Mouse (Mus musculus) small intestine, adult 2 months (tissue): ENCODE data around the gene Olfr310. TPM values are rescaled to one million over a fixed set of nuclear protein-coding genes. Genes with fewer than 3 reads are reported as not detected.

ENCODE experiments used
- H3K27ac ChIP-seq: fragments of 200-500 bp; 2 replicates; pipeline ENCODE4 v1.5.1; 2012; ENCODE audit warnings: low read depth, low read length, control low read depth, inconsistent platforms; ENCODE audit not compliant: insufficient read depth
- H3K27me3 ChIP-seq: fragments of 200-500 bp; 2 replicates; pipeline ENCODE4 v1.6.1; 2012; ENCODE audit warnings: mild to moderate bottlenecking, moderate library complexity, low read length, inconsistent platforms; ENCODE audit not compliant: control insufficient read depth, insufficient read depth
- H3K36me3 ChIP-seq: fragments of 200-500 bp; 2 replicates; pipeline ENCODE4 v1.6.1; 2012; ENCODE audit warnings: mild to moderate bottlenecking, low read length, control low read depth, inconsistent platforms; ENCODE audit not compliant: control insufficient read depth, insufficient read depth
- H3K4me1 ChIP-seq: fragments of 200-500 bp; 2 replicates; pipeline ENCODE4 v1.6.1; 2012; ENCODE audit warnings: low read length, inconsistent platforms, mixed read lengths; ENCODE audit not compliant: control insufficient read depth, insufficient read depth, insufficient read length
- H3K4me3 ChIP-seq: fragments of 200-500 bp; 2 replicates; pipeline ENCODE4 v1.5.1; 2012; ENCODE audit warnings: low read depth, mild to moderate bottlenecking, control low read depth, inconsistent platforms, low read length, moderate library complexity
- CTCF ChIP-seq: fragments of 200-500 bp; IDR thresholded peaks from 2 replicates; pipeline ENCODE4 v1.5.1; 2012; ENCODE audit warnings: low read depth, mild to moderate bottlenecking, control low read depth, inconsistent platforms, low read length, moderate library complexity, mixed read lengths; ENCODE audit not compliant: insufficient replicate concordance, insufficient read length; ENCODE audit errors: extremely low read depth
- POLR2A ChIP-seq: fragments of 200-500 bp; IDR thresholded peaks from 2 replicates; pipeline ENCODE4 v1.6.1; 2012; ENCODE audit warnings: low read depth, mild to moderate bottlenecking, control low read depth, inconsistent platforms, low read length, moderate library complexity
- WGBS: fragments of 180-500 bp; shearing (Covaris S2); methylation state at CpG from one replicate; pipeline ENCODE4 v1.1.7; 2018; 5-methylcytosine and 5-hydroxymethylcytosine counted together
- polyA plus RNA-seq: library from polyadenylated mRNA; depleted of rRNA; stranded (reverse); fragments of >200 nt; gene quantifications from 2 replicates; pipeline ENCODE4 v1.2.3, GENCODE M21; 2012; rRNA removed

Olfr310 gene
- not detected in 2 replicates for polyA plus RNA-seq

DNA sequence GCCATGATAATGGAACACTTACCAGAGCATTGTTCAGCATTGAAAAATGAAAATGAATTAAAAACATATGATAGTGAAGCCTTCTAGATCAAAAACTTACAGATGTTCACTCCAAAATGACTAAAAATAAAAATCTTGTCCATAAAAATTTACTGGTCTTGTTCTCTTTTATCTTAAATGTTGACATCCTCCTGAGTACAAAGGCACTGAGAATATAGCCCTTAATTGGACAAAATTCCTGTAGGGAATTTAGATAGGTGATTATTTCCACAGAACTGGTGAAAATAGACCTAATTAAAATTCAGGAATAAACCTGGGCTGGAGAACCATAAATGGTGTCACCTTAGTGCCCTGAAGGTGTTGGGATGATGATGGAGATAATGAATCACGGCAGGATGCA lies at the start of gene Olfr310:
Olfr310 (minus strand) TSS at position 101 of the 400 bp plus-strand sequence.
- no peak within 1 kb of the TSS for H3K4me3 ChIP-seq
- WGBS: 57% methylated on average over 1 of the region's 1 CpGs
- TF ChIP-seq POLR2A (no peak), CTCF (no peak)
- H3K27me3 ChIP-seq: no peaks in the 10 kb centered on the region
- no peak within 1 kb of the TSS for H3K27ac ChIP-seq
- no peaks in the 10 kb centered on the region for H3K36me3 ChIP-seq
- H3K4me1 ChIP-seq: no peaks in the 10 kb centered on the region

DNA sequence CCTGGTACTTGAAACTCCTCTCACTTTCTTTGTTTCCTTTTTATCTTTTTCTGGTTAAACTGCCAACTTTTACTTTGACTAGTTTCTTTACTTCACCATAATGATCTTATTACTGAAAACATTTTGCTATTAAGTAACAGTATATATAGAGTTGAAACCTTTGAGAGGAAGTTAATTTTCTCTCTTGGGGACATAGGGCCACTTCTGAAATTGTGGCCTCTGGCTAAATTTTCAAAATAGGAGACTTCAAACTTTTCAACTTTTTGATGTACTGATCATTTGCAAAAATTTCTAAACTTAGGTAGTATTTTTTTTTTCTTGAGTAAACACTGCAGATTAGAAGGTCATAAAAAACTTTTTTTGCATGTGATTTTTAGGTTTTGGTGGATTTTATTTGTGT lies 48.6 kb upstream of the Olfr310 start, which contains the start of gene Olfr308:
Olfr308 (minus strand) TSS at position 101 of the 400 bp plus-strand sequence.
- Histone ChIP-seq H3K4me3 (no peak within 1 kb of the TSS), H3K27ac (no peak within 1 kb of the TSS), H3K4me1 (no peaks in the 10 kb centered on the region), H3K36me3 (no peaks in the 10 kb centered on the region), H3K27me3 (no peaks in the 10 kb centered on the region)
- TF ChIP-seq POLR2A: no peak
- no peak for TF ChIP-seq CTCF

DNA sequence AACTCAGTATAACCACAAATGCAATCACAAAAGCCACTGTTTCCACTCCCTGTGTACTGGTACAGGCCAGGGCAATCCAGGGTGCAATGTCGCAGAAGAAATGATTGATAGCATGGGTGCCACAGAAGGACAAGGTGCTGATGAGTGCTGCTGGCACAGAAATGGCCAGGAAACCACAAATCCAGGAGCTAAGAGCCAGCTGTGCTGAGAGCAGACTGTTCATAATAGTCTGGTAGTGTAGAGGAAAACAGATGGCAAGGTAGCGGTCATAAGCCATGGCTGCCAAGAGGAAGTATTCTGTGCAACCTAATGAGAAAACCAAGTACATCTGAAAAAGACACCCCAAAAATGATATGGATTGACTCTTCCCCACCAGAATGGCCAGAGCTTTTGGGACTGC lies 44.4 kb upstream of the Olfr310 start:
- H3K27ac ChIP-seq: no peak overlapping the region
- no peaks in the 10 kb centered on the region for H3K36me3 ChIP-seq
- H3K4me3 ChIP-seq: no peak overlapping the region
- H3K27me3 ChIP-seq: no peaks in the 10 kb centered on the region
- no peaks in the 10 kb centered on the region for H3K4me1 ChIP-seq
- TF ChIP-seq CTCF (no peak), POLR2A (no peak)
- 87% methylated on average over 2 of the region's 2 CpGs for WGBS

DNA sequence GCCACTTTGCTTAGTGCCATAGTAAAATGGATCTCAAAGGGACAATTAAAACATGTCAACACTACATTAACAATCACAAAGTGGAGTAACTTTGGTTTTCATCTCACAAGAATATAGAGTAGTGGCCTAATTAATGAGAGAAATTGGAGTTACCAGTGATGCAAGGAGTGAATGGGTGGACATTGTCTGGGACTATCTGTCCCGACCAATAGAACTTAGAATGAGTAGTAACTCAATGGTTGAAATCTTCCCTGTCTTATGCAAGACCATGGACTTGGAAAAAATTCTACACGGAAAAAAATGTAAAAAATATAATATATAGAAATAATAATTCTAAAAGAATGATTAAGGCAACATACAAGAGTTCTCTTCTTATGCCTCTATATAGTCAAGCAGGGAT lies 36.6 kb upstream of the Olfr310 start, which contains the start of gene Olfr309:
Olfr309 (minus strand) TSS at position 101 of the 400 bp plus-strand sequence.
- H3K36me3 ChIP-seq: no peaks in the 10 kb centered on the region
- H3K4me1 ChIP-seq: no peaks in the 10 kb centered on the region
- no peak for TF ChIP-seq POLR2A
- no peak for TF ChIP-seq CTCF
- H3K27me3 ChIP-seq: no peaks in the 10 kb centered on the region
- no peak within 1 kb of the TSS for H3K27ac ChIP-seq
- 60% methylated on average over 2 of the region's 2 CpGs for WGBS
- no peak within 1 kb of the TSS for H3K4me3 ChIP-seq

DNA sequence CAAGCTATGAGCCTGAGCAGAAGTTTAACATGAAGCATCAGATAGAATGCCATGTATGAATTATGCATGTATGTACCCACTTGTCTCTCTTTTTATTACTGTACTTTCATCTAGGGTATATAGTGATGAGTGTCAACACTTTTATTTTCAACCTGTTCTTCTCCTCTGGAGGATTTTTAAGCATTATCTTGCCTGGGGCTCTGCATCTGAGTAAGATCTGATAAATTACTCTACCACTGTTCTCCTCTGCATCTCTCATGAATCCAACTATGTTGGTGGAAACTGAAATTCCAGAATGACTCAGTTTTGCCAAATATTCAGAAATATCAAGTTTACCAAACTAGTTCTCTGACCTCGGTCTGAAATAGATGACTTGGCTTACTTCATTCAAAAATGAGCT lies 30.8 kb downstream of the Olfr310 start, which contains the start of gene Vmn2r76:
Vmn2r76 (minus strand) TSS at position 101 of the 400 bp plus-strand sequence.
- WGBS: 72% methylated on average over 1 of the region's 1 CpGs

More for the DNA sequence above, 30.8 kb downstream of the Olfr310 start, which contains the start of gene Vmn2r76:
- TF ChIP-seq POLR2A: no peak
- TF ChIP-seq CTCF: no peak
- Histone ChIP-seq H3K4me1 (no peaks in the 10 kb centered on the region), H3K4me3 (no peak within 1 kb of the TSS), H3K27me3 (no peaks in the 10 kb centered on the region), H3K27ac (no peak within 1 kb of the TSS), H3K36me3 (no peaks in the 10 kb centered on the region)

Other genes with a start within 250 kb of the Olfr310 start
- not detected in 2 replicates for gene Vmn2r75, start 105.4 kb downstream of the Olfr310 start, polyA plus RNA-seq
- gene Vmn2r76, start 30.9 kb downstream of the Olfr310 start, polyA plus RNA-seq: not detected in 2 replicates
- gene Olfr309, start 36.5 kb upstream of the Olfr310 start, polyA plus RNA-seq: not detected in 2 replicates
- gene Olfr308, start 48.5 kb upstream of the Olfr310 start, polyA plus RNA-seq: not detected in 2 replicates
- gene Olfr307, start 60.4 kb upstream of the Olfr310 start, polyA plus RNA-seq: not detected in 2 replicates
- gene Olfr305, start 89.8 kb upstream of the Olfr310 start, polyA plus RNA-seq: not detected in 2 replicates
- gene Olfr304, start 109.5 kb upstream of the Olfr310 start, polyA plus RNA-seq: not detected in 2 replicates
- not detected in 2 replicates for gene Olfr303, start 120.6 kb upstream of the Olfr310 start, polyA plus RNA-seq
- not detected in 2 replicates for gene Olfr301, start 126.7 kb upstream of the Olfr310 start, polyA plus RNA-seq
- gene Olfr299, start 182.7 kb upstream of the Olfr310 start, polyA plus RNA-seq: not detected in 2 replicates
- not detected in 2 replicates for gene Olfr298, start 215.3 kb upstream of the Olfr310 start, polyA plus RNA-seq
- gene Olfr297, start 242.8 kb upstream of the Olfr310 start, polyA plus RNA-seq: not detected in 2 replicates